Mouse (Mus musculus) intestine, postnatal 0 days (tissue): ENCODE results near the gene Zswim3. TPM values are rescaled to one million over a fixed set of nuclear protein-coding genes. Genes with fewer than 3 reads are reported as not detected.
"Not testable (repeated sequence)": the region's sequence is repeated elsewhere in the genome, so short reads cannot be mapped to it uniquely, and the experiment has no call there.

ENCODE experiments used
- ATAC-seq: fragments of 200-750 bp; cut with Nextera tagmentation; 2 replicates; pipeline ENCODE4 v1.8.0; 2017; ENCODE audit warnings: mild to moderate bottlenecking, moderate TSS enrichment, moderate library complexity
- H3K27ac ChIP-seq: fragments of 300-500 bp; sonication (generic); 2 replicates; pipeline ENCODE4 v1.5.1; 2014; ENCODE audit warnings: mild to moderate bottlenecking, low read depth, low read length, moderate library complexity
- H3K27me3 ChIP-seq: fragments of 300-500 bp; sonication (generic); replicated peaks from 2 replicates; pipeline ENCODE4 v1.6.1; 2014; ENCODE audit warnings: low read length, mixed read lengths; ENCODE audit not compliant: control insufficient read depth, insufficient read depth
- H3K36me3 ChIP-seq: fragments of 300-500 bp; sonication (generic); 2 replicates; pipeline ENCODE4 v1.6.1; 2014; ENCODE audit warnings: mild to moderate bottlenecking, moderate library complexity; ENCODE audit not compliant: control insufficient read depth, insufficient read depth
- H3K4me1 ChIP-seq: fragments of 300-500 bp; sonication (generic); replicated peaks from 2 replicates; pipeline ENCODE4 v1.6.1; 2014; ENCODE audit warnings: antibody characterized with exemption, low read length, mixed read lengths; ENCODE audit not compliant: control insufficient read depth, insufficient read depth
- H3K4me2 ChIP-seq: fragments of 300-500 bp; sonication (generic); replicated peaks from 2 replicates; pipeline ENCODE4 v1.6.1; 2014; ENCODE audit warnings: low read depth, mild to moderate bottlenecking, moderate library complexity
- H3K4me3 ChIP-seq: fragments of 300-500 bp; sonication (generic); 2 replicates; pipeline ENCODE4 v1.5.1; 2014; ENCODE audit warnings: low read depth, low read length
- H3K9ac ChIP-seq: fragments of 300-500 bp; sonication (generic); 2 replicates; pipeline ENCODE4 v1.6.1; 2014; ENCODE audit warnings: mild to moderate bottlenecking, low read depth, low read length
- H3K9me3 ChIP-seq: fragments of 300-500 bp; sonication (generic); 2 replicates; pipeline ENCODE4 v1.6.1; 2016; ENCODE audit warnings: mixed run types; ENCODE audit not compliant: control insufficient read depth
- CTCF ChIP-seq: sonication (generic); IDR thresholded peaks from 2 replicates; pipeline ENCODE4 v1.5.1; 2016; ENCODE audit warnings: low read depth, mild to moderate bottlenecking, control low read depth, antibody characterized with exemption, moderate library complexity
- WGBS: fragments of 180-500 bp; shearing (Covaris S2); extraction: QIAGEN DNeasy Blood & Tissue Kit; methylation state at CpG from one replicate; pipeline ENCODE4 v1.1.7; 2014; 5-methylcytosine and 5-hydroxymethylcytosine counted together
- polyA plus RNA-seq: library from polyadenylated mRNA; unstranded; fragments of >200 nt; fragmentation: Nextera tagmentation; extraction: Ambion mirVana; gene quantifications from 2 replicates; pipeline ENCODE4 v1.2.1, GENCODE M21; 2015

Gene Zswim3
- polyA plus RNA-seq, 1 experiment from 2014 or later, result 4.2 TPM

DNA sequence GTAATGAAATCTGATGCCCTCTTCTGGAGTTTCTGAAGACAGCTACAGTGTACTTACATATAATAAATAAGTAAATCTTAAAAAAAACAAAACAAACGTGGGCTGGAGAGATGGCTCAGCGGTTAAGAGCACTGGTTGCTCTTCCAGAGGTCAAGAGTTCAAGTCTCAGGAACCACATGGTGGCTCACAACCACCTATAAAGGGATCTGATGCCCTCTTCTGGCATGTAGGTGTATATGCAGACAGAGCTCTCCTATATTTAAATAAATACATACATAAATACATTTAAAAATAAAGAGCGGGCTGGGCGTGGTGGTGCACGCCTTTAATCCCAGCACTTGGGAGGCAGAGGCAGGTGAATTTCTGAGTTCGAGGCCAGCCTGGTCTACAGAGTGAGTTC, 6.3 kb upstream of the Zswim3 start:
- H3K27ac ChIP-seq, H3K27me3 ChIP-seq, H3K4me3 ChIP-seq, H3K4me1 ChIP-seq, H3K4me2 ChIP-seq, H3K9me3 ChIP-seq, ATAC-seq, H3K9ac ChIP-seq: not testable (repeated sequence)
- WGBS, result 78% methylated on average over 6 of the region's 6 CpGs
- TF ChIP-seq CTCF, result peak; percentile 59
- H3K36me3 ChIP-seq, result peaks cover 68% of the 10 kb centered on the region

GRCm38 (mm10) chr2:164800252-164801004, 4.5 kb upstream of the Zswim3 start:
- ATAC-seq, result no peak
- Histone ChIP-seq H3K4me3 (no peak overlapping the region), H3K4me2 (no peak overlapping the region), H3K9me3 (no peaks in the 10 kb centered on the region), H3K9ac (no peak overlapping the region), H3K27ac (no peak overlapping the region), H3K27me3 (no peaks in the 10 kb centered on the region), H3K4me1 (no peaks in the 10 kb centered on the region), H3K36me3 (peaks cover 54% of the 10 kb centered on the region)
- TF ChIP-seq CTCF, result no peak
- WGBS, result 85% methylated on average over 13 of the region's 13 CpGs

DNA sequence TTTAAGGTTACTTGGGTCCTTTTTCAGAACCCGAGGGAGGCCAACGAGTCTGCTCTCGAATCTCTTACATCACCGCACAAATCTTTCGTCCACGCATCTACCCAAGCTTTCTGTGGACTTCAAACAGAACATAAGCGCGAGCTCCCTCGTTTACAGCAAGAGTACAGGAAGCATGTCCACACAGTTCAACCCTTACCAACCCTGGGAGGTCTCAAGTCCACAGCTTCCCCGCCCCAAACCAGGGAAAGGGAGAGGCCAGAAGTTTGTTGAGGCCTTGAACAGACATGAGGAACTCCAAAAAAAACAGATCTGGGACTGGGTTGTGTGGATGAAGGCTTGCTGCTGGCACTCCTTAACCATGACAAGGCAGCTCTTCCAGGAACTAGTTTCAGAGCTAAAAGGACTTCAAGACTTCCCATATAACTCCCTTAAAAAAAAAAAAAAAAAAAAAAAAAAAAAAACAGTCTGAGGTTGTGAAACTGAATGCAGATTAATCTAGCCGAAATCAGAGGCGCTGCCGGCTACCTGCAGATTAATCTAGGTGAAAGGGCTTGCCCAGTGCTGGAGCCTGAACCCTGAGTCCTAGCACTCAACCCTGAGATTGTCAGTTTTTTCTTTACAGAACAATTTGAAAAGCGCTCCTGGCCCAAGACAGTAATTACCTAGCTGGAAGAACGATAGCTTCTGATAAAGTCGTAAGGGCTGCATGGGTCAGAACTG, 1.5 kb upstream of the Zswim3 start:
- peak overlapping the region; percentile 85 for H3K27ac ChIP-seq
- 49% methylated on average over 16 of the region's 16 CpGs for WGBS
- ATAC-seq, result 0 out of 2 replicates have a peak, but pooled peaks have one; percentile 17
- peak overlapping the region; percentile 74 for H3K9ac ChIP-seq
- no peaks in the 10 kb centered on the region for H3K4me1 ChIP-seq
- peak overlapping the region; percentile 80 for H3K4me3 ChIP-seq
- peaks cover 28% of the 10 kb centered on the region for H3K36me3 ChIP-seq
- no peak for TF ChIP-seq CTCF
- H3K27me3 ChIP-seq, result no peaks in the 10 kb centered on the region
- H3K9me3 ChIP-seq, result no peaks in the 10 kb centered on the region
- H3K4me2 ChIP-seq, result peak overlapping the region; percentile 87

- H3K27ac ChIP-seq, result peak overlapping the region; percentile 85
- WGBS, result 43% methylated on average over 1 of the region's 1 CpGs
- no peaks in the 10 kb centered on the region for H3K9me3 ChIP-seq
- ATAC-seq, result no peak
- no peaks in the 10 kb centered on the region for H3K4me1 ChIP-seq
- peak overlapping the region; percentile 87 for H3K4me2 ChIP-seq
- TF ChIP-seq CTCF, result no peak
- H3K9ac ChIP-seq, result peak overlapping the region; percentile 74
- peaks cover 32% of the 10 kb centered on the region for H3K36me3 ChIP-seq
- no peaks in the 10 kb centered on the region for H3K27me3 ChIP-seq
- peak overlapping the region; percentile 80 for H3K4me3 ChIP-seq
Observed at GRCm38 (mm10) chr2:164803921-164804313, 981 bp upstream of the Zswim3 start.

- H3K4me1 ChIP-seq, result no peaks in the 10 kb centered on the region
Observed at GRCm38 (mm10) chr2:164805332-164805718, 427 bp downstream of the Zswim3 start.

DNA sequence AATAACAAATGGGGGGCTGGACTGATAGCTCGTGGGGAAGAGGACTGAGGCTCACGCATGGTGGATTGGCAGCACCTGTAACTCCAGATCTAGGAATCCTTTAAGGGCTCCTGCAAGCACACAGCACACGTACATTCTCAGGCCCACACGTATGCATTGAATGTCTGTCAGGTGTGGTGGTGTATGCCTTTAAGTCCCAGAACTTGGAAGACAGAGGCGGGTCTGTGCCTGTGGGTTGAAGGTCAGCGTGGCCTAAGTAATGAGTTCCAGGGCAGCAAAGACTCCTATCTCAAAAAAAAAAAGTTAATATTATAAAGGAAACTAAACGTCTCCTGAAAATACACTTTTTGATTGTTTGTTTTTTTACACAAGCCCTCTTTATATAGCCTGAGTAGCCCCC, 1.7 kb downstream of the Zswim3 start:
- Histone ChIP-seq H3K27ac (peak overlapping the region; percentile 50), H3K36me3 (peaks cover 22% of the 10 kb centered on the region), H3K4me2 (peak overlapping the region; percentile 87), H3K4me1 (no peaks in the 10 kb centered on the region), H3K9ac (no peak overlapping the region; the same call in 1 of the 2 replicates), H3K4me3 (0 out of 2 replicates have a peak overlapping the region, but pooled peaks have one; percentile 80), H3K27me3 (no peaks in the 10 kb centered on the region), H3K9me3 (no peaks in the 10 kb centered on the region)
- TF ChIP-seq CTCF, result no peak
- no peak for ATAC-seq
- WGBS, result 33% methylated on average over 7 of the region's 7 CpGs

More at GRCm38 (mm10) chr2:164805332-164805718, 427 bp downstream of the Zswim3 start:
- peaks cover 26% of the 10 kb centered on the region for H3K36me3 ChIP-seq
- peak; percentile 63 for ATAC-seq
- peak overlapping the region; percentile 85 for H3K27ac ChIP-seq
- H3K9ac ChIP-seq, result peak overlapping the region; percentile 71
- 0 out of 2 replicates have a peak, but pooled peaks have one; percentile 2 for TF ChIP-seq CTCF
- peak overlapping the region; percentile 80 for H3K4me3 ChIP-seq
- peak overlapping the region; percentile 87 for H3K4me2 ChIP-seq
- no peaks in the 10 kb centered on the region for H3K9me3 ChIP-seq
- no peaks in the 10 kb centered on the region for H3K27me3 ChIP-seq
- WGBS, result under 1% methylated on average over 21 of the region's 21 CpGs
